In the genomic region with DNA sequence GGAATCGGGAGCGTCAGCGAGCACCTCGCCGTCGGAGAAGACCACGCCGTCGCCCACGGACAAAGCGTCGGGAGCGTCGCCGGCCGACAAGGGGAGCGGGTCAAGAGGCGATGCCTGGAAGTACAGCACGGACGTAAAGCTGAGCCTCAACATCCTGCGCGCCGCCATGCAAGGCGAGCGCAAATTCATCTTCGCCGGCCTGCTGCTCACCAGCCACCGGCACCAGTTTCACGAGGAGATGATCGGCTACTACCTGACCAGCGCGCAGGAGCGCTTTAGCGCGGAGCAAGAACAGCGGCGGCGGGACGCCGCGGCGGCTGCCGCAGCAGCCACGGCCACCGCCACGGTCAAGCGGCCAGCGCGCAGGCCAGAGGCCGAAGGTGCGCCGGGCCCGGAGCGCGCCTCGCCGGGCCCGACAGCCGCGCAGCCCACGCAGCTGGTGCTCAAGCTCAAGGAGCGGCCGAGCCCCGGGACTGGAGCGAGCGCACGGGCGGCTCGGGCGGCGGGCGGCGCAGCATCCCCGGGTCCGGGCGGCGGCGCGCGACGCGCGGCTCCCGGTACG, we compare ENCODE assay signal across 9 mouse cellular contexts.
DNase-seq lines count a peak whose midpoint lies in the region; ATAC-seq lines count a peak whose summit lies in the region.
"Had no signal": no experiment of that assay in that cellular context is flagged by ENCODE, and none has a peak within 500 bp of the region (broad histone marks: within the 10 kb centered on the region; RNA-seq: fewer than 3 reads in every experiment).

No protein-coding gene starts in this region.

- DNase-seq in kidney, adult 9 months: no peak
- peak; percentile 56 for DNase-seq in hindbrain, embryonic 11.5 days (ENCODE audit: low spot score)
- no peak for DNase-seq in urinary bladder, postnatal 14 days (ENCODE audit: low spot score)
- DNase-seq in spleen, adult 12 weeks (ENCODE audit: low spot score): no peak
- DNase-seq in adrenal gland, postnatal 4 days (ENCODE audit: low spot score in 2 of 2): no peak

- no peaks in the 10 kb centered on the region for H3K36me3 ChIP-seq in kidney, embryonic 15.5 days
- no peaks in the 10 kb centered on the region for H3K36me3 ChIP-seq in hindbrain, embryonic 11.5 days (ENCODE audit: control insufficient read depth, insufficient read depth, low read length)
- H3K36me3 ChIP-seq in midbrain, embryonic 15.5 days (replicated peaks): no peaks in the 10 kb centered on the region

- H3K9me3 ChIP-seq in kidney, embryonic 15.5 days (replicated peaks): no peaks in the 10 kb centered on the region
- no peaks in the 10 kb centered on the region for H3K9me3 ChIP-seq in hindbrain, embryonic 11.5 days (ENCODE audit: control insufficient read depth, low read length)
- H3K9me3 ChIP-seq in midbrain, embryonic 15.5 days: no peaks in the 10 kb centered on the region

- H3K27me3 ChIP-seq in kidney, embryonic 15.5 days: peaks cover 90% of the 10 kb centered on the region
- peaks cover 70% of the 10 kb centered on the region for H3K27me3 ChIP-seq in hindbrain, embryonic 11.5 days (ENCODE audit: control insufficient read depth, insufficient read depth, low read length)
- peaks cover 71% of the 10 kb centered on the region for H3K27me3 ChIP-seq in midbrain, embryonic 15.5 days (replicated peaks)

- no peak overlapping the region for H3K27ac ChIP-seq in kidney, embryonic 15.5 days
- no peak overlapping the region for H3K27ac ChIP-seq in brown adipose tissue, adult 24 weeks (replicated peaks; ENCODE audit: low read depth, low read length)
- H3K27ac ChIP-seq in hindbrain, embryonic 11.5 days (ENCODE audit: low read depth, low read length): no peak overlapping the region
- H3K27ac ChIP-seq in midbrain, embryonic 15.5 days: 0 out of 2 replicates have a peak overlapping the region, but pooled peaks have one; percentile 35
- H3K27ac ChIP-seq: liver, embryonic 14.5 days had no signal

- no peak overlapping the region for H3K9ac ChIP-seq in kidney, embryonic 15.5 days
- H3K9ac ChIP-seq in hindbrain, embryonic 11.5 days (ENCODE audit: low read depth, low read length): 0 out of 2 replicates have a peak overlapping the region, but pooled peaks have one; percentile 23
- peak overlapping the region; percentile 40 for H3K9ac ChIP-seq in midbrain, embryonic 15.5 days
- H3K9ac ChIP-seq: liver, embryonic 14.5 days had no signal

- ATAC-seq in kidney, embryonic 15.5 days (replicated peaks; ENCODE audit: low FRiP score): peak; percentile 22; the same call in 1 of the 2 replicates
- 0 out of 2 replicates have a peak, but pooled peaks have one; percentile 1 for ATAC-seq in hindbrain, embryonic 11.5 days (ENCODE audit: low FRiP score)
- peak; percentile 7 for ATAC-seq in midbrain, embryonic 15.5 days (replicated peaks)

- peaks cover 33% of the 10 kb centered on the region for H3K4me1 ChIP-seq in kidney, embryonic 15.5 days
- H3K4me1 ChIP-seq in brown adipose tissue, adult 24 weeks (ENCODE audit: control insufficient read depth, insufficient read depth, insufficient read length, low read length): peaks cover 5% of the 10 kb centered on the region; the same call in 1 of the 2 replicates
- peaks cover 2% of the 10 kb centered on the region for H3K4me1 ChIP-seq in hindbrain, embryonic 11.5 days (replicated peaks; ENCODE audit: control insufficient read depth, insufficient read depth, low read length)
- H3K4me1 ChIP-seq in midbrain, embryonic 15.5 days: peaks cover 41% of the 10 kb centered on the region

- H3K4me2 ChIP-seq in kidney, embryonic 15.5 days: peak overlapping the region; percentile 75
- peak overlapping the region; percentile 70 for H3K4me2 ChIP-seq in hindbrain, embryonic 11.5 days (replicated peaks; ENCODE audit: low read depth, low read length)
- peak overlapping the region; percentile 79 for H3K4me2 ChIP-seq in midbrain, embryonic 15.5 days

- WGBS in kidney, embryonic 15.5 days: under 1% methylated on average over 85 of the region's 85 CpGs
- 1% methylated on average over 48 of the region's 85 CpGs for WGBS in hindbrain, embryonic 11.5 days
- WGBS in midbrain, embryonic 15.5 days: under 1% methylated on average over 85 of the region's 85 CpGs

- H3K4me3 ChIP-seq in kidney, embryonic 15.5 days (replicated peaks): peak overlapping the region; percentile 47
- H3K4me3 ChIP-seq in brown adipose tissue, adult 24 weeks (ENCODE audit: insufficient read depth, low read depth, low read length): peak overlapping the region; percentile 20; the same call in 1 of the 2 replicates
- peak overlapping the region; percentile 42 for H3K4me3 ChIP-seq in hindbrain, embryonic 11.5 days (ENCODE audit: low read depth, low read length)
- H3K4me3 ChIP-seq in midbrain, embryonic 15.5 days: peak overlapping the region; percentile 51
